Mouse (Mus musculus): ENCODE measurements around the gene Olfr1344.
"Not testable (repeated sequence)": the region's sequence is repeated elsewhere in the genome, so short reads cannot be mapped to it uniquely, and the experiment has no call there.

Olfr1344 gene

DNA sequence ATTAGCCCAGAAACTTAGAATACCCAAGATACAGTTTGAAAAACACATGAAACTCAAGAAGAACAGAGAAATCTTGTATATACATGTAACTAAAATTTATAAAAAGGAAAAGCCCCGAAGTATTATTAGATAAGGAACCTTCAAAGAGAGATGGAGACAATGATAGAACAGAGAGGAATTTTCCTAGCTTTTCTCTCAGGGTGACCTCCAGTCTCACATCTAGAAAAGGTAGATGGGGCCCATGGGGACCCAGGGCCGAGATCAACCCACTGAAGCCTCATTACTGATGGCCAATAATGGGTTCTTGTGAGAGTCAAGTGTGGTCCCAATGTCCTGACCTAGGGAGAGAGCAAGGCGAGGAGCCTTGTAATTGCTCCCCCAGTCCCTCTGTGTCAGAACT is at the start of gene Olfr1344:
Olfr1344 (plus strand) TSS at position 301 of the 400 bp plus-strand sequence.
- in situ Hi-C loops (cut with MboI, MseI) = loop anchor here (10.0 kb wide), 1 partner anchor 486 kb away; no protein-coding TSS in a partner anchor

DNA sequence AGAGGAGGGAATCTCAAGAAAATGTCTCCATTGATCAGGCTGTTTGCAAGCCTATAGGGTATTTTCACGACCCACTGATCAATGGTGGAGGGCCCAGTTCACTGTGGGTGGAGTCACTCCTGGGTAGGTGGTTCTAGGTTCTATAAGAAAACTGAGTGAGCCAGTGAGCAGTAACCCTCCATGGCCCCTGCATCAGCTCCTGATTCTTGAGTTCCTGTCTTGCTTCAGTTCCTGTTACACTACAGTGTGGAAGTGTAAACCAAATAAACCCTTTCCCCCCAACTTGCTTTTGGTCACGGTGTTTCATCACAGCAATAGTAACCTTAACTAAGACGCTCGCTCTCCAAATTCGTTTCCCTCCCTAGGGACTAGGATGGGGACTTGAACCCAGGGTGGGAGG is 49.5 kb upstream of the Olfr1344 start:
- in situ Hi-C loops (cut with MboI, MseI) = loop anchor here (10.0 to 25.0 kb wide), 3 partner anchors 104 to 1877 kb away; partner anchors contain the start of genes Ppp1r12c, Tnni3, Tnnt1 and Zfp667

DNA sequence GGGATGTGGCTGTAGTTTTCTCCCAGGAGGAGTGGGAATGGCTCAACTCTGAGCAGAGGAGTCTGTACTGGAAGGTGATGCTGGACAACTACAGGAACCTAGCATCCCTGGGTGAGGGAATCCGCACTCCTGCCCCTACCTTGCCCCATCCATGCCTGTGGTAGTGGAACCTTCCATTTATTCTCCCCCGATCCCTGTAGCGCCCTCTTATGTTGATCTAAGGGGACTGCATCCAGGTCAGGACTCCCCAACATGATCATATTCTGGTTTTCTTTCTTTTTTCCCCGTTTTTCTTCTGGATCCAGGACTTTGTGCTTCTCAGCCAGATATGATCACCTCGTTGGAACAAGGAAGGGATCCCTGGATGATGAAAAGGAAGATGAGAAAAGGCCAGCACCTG is 49.0 kb upstream of the Olfr1344 start:
- in situ Hi-C loops (cut with MboI, MseI) = loop anchor here (10.0 to 25.0 kb wide), 3 partner anchors 105 to 1877 kb away; partner anchors contain the start of genes Ppp1r12c, Tnni3, Tnnt1 and Zfp667

DNA sequence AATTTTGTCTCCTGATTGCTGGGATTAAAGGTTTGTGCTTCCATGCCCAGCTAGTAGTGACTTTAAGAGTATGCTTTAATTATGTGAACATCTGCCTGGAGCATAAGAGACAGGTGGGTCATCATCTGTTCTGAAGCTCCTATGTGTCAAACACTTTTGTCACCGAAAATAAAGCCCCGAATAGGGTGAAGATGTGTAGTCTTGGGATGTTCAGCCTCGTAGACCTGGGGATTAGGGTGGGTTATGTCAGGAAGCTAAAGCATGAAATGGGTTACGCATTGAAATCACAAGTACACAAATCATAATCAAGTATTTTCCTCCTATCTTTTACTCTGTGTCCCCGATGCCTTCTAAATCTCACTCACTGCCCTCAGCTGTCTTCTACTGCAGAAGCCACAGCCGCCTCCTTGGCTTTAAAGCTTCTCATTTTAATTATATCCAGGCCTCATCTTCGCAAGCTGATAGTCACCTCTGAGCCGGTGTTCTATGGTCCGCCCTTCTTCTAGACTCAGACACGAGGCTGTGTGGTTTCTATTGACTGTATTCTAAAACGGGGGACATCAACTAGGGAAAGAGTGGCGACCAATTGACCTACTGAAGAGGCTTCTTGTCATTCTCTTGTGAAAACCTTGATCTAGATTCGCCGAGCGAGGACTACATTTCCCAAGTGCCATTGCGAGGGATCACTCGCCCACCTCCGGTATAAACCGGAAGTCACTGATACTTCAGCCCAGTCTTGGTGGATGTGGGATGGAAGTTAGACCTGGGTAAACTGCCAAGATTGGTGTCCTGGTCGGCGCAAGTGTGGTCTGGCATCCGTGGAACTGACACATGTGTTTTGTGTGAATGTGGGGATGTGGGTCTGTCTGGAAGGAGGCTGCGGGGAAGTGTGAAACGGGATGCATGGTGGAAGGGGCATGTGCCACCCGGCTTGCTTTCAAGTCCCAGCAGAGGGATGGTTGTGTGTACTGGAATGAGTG is 40.2 kb upstream of the Olfr1344 start, which contains the start of gene Smim17:
Smim17 (plus strand) TSS at position 720 of the 980 bp plus-strand sequence.
- in situ Hi-C loops (cut with MboI, MseI) = loop anchor here (25.0 kb wide), 1 partner anchor 1886 kb away; the partner anchor contains the start of genes Ppp1r12c, Tnni3 and Tnnt1

DNA sequence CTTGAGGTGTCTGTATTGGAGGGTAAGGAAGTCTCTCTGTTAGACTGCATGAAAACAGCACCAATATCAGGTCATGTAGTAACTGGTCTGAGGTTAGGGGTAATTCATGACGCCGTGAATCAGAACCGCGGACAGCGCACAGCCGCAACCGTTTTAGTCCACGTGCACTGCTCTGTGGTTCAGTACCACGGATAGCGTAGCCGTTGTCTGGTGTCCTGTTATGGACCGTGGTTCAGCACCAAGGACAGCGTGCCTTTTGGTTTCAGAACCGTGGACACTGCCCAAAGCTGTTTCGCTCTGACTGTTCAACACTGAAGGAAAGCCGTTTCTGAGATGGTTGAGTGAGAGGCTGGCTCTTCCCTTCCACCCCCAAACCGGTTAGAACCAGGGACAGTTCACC is 28.4 kb upstream of the Olfr1344 start, which contains the start of gene Gm20715:
Gm20715 (plus strand) TSS at position 235 of the 400 bp plus-strand sequence.
- in situ Hi-C loops (cut with MboI, MseI) = no loop called here

DNA sequence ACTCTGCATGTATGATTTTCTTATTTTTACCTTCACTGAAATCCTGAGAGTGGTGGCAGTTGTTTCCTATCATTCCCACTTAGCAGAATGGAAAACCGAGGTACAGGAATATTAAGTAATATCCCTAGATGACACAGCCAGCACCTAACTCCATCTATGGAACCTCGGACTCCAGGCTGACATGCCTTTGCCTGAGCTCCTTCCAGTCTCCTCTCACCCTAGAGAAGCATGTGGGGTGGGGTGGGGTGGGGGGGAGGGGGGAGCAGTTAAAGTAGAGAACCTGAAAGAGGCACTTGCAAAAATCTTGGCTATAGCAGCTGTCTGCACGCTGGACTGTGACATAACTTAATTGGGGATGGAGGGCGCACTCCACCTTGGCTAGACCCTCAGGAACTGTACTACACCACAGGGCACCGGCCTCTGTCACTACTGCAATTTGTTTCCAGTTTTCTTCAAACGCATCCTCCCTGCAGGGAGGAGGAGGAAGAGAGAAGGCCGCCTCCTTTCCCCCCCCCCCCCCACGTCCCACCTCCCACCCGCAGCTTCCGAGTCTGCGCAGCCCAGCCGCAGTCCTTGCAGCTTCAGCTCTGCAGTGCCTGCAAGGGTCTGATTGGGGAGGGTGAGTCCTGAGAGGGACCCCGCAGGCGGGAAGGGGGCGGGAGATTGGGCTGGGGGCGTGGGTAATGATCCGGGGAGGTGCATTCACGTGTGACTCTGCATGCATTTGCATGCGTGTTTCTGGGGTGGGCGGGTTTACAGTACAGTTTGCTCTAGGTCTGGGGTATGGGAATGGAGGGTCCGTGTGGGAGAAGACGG is 23.7 kb upstream of the Olfr1344 start:
- in situ Hi-C loops (cut with MboI, MseI) = loop anchor here (5.0 kb wide), 1 partner anchor 58 kb away; no protein-coding TSS in a partner anchor

DNA sequence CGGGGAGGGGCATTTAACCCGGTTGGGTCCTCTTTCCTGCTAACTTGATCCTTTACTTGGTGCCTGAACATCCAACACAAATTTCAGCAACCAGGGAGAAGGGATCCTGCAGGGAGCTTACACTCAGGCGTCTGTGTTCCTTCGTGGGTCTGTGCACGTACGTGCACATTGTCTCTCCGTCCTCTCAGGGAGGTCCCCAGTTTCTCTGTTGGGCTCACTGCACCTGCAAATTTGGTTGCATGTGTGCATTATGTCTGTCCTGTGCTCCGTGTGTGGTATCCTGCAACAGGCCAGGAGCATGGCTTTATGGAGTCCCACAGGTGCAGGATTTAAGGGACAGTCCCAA is 23.1 kb upstream of the Olfr1344 start:
- in situ Hi-C loops (cut with MboI, MseI) = loop anchor here (5.0 kb wide), 1 partner anchor 58 kb away; no protein-coding TSS in a partner anchor

DNA sequence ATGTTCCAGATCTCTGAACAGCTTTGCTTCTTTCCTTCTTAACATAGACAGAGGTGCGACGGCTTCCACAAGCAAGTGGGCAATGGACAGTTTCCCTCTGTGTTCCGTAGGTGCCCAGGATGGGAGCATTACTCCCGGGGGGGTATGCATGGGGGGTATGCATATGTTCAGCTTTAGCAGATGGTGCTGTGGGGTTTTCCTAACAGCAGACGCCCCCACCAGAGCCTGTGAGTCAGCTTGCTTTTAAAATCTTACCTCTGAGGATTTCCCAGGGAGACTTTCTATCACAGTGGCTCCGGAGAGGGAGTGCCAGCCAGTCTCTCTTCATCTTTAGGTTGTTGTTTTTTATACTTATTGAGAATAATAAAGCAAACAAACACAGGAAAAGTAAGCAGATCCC is 18.6 kb upstream of the Olfr1344 start:
- in situ Hi-C loops (cut with MboI, MseI) = loop anchor here (5.0 kb wide), 1 partner anchor 63 kb away; no protein-coding TSS in a partner anchor

DNA sequence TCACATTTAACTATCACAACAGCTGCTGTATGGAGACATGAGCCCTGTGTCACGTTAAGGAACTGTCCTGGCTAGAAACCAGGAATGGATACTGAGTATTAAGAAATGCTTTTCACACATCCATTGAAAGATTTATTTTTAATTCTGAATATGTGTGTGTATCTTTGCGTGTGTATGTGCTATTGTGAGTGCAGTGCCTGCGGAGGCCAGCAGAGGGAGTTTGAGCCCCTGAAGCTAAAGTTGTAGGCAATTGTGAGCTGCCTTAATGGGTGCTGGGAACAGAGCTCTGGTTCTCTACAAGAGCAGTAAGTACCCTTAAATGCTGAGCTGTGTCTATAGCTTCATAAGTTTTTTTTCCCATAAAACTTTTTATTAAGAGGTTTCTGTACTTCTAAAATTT is 9.1 kb upstream of the Olfr1344 start:
- in situ Hi-C loops (cut with MboI, MseI) = no loop called here

DNA sequence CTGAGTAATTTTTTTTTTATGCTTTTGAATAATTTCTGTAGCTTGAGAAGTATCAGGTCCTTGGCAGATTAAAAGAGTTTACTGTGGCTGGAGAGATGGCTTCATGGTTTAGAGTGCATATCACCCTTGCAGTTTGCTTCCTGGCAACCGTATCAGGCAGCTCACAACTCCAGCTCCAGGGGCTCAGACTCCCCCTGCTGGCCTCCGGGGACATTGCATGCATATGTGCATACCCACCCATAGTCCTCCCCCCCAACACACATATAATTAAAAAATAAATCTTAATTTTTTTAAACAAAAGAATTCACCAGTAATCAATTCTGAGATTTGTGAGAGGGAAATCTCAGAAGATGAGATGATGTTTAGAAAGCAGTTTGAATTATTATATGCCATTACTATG is 8.1 kb upstream of the Olfr1344 start:
- in situ Hi-C loops (cut with MboI, MseI) = loop anchor here (10.0 kb wide), 1 partner anchor 494 kb away; no protein-coding TSS in a partner anchor

DNA sequence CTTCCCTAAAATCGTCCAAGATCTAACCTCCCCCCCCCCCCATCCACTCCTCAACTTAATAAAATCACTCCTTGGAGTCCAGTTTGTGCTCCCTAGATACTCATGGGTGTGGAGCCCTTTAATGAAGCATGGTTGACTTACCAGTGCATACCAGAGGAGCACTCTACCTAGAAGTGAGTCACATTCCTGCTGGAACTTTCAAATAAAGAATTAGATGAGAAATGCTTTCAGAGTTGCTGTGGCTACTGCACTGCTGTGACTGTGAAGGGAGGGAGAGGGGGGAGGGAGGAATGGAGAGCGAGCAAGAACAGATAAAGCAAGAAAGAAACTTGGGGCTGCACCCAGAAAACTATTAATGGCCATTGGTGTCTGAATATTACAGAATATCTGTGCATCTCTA is 2.7 kb downstream of the Olfr1344 start:
- in situ Hi-C loops (cut with MboI, MseI) = no loop called here

DNA sequence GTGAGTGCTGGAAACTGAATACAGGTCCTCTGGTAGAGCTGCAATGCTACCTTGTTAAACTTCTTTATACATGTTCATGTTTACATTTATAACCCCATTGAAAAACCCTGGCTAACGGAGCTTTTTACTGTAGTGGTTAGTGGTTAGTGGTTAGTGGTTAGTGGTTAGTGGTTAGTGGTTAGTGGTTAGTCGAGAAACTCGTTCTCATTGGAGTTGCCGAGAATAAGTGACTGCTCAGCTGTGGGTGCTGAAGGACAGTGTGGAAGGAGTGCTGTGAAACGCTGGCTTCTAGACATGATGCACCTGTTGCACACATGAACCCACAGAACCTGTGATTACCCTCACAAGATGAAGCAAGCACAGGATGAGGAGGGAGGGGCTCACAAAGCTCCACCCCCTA is 9.3 kb downstream of the Olfr1344 start:
- in situ Hi-C loops (cut with MboI, MseI) = no loop called here

DNA sequence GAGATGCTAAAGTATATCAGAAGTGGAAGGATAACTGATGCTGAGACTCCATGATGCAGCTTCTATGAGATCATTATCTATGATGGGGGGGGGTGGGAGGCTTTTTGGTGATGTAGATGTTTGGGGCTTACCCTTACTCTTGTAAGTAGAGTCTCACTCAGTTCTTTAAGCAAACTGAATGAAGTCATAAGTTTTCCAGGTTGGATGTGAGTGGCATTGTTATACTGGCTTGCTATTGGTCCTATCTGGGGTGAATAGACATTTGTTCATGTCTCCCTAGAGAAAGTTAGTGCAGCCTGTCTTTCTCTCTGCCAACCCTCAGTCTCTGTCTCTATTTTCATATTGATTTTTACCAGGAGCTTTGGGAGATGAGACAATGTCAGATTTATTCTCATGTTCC is 17.4 kb downstream of the Olfr1344 start, which contains the start of gene Olfr1336:
Olfr1336 (plus strand) TSS at position 301 of the 400 bp plus-strand sequence.
- in situ Hi-C loops (cut with MboI, MseI) = no loop called here

DNA sequence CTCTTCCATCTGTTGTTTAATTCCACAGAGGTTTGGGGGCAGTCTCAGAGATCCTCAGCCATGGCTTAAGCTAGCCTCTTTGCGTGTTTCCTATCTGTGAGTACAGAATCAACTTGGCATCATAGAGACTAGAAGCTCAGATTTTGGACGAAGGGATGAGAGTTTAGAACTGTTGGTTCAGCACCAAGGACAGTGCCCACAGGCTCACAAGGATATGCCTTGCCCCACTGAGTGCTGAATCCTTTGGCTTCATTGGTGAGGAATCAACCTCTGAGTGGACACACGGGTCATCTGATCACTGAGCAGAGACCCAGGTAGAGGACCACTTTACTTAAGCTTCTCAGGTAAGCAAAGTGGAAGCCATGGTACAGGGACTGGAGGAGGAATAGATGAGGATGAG is 17.9 kb downstream of the Olfr1344 start:
- in situ Hi-C loops (cut with MboI, MseI) = no loop called here

DNA sequence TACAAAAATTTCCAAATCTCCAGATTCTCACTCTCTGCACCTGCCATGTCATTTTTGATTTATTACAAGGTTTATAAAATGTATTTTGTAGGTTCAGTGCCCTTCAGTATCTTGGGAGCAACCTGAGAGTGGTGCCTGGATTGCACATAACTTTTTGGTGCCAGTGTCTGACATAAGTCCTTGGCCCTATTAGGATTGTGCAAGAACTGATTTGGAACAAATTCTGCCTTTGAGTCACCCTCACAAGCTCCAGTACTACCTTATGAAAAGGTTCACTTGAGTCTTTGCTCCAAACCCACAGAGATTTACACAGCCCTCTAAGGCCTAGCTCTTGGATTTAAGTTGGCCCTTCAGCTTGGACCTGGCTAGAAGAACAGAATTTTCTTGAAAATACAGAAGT is 28.5 kb downstream of the Olfr1344 start, which contains the start of gene Olfr1346:
Olfr1346 (plus strand) TSS at position 151 of the 400 bp plus-strand sequence.
- in situ Hi-C loops (cut with MboI, MseI) = no loop called here

DNA sequence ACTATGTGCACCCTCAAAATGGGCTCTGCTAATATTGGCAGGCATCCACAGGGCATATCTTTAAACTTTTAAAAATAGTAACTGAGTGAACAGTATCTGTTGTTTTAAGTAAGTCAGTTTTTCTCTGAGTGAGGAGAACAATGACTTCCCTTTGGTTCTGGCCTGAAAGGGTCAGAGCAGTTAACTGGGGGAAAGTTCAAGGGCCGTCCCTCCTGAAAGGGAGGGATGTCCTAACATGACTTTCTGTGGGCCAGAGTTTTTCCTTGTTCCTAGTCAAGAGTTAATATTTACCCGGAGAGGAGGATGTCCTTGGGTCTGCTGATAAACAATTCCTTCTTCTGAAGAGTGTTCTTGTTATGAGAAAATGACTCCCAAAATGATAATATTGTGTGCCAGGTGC is 39.1 kb downstream of the Olfr1344 start:
- in situ Hi-C loops (cut with MboI, MseI) = not testable (repeated sequence)

DNA sequence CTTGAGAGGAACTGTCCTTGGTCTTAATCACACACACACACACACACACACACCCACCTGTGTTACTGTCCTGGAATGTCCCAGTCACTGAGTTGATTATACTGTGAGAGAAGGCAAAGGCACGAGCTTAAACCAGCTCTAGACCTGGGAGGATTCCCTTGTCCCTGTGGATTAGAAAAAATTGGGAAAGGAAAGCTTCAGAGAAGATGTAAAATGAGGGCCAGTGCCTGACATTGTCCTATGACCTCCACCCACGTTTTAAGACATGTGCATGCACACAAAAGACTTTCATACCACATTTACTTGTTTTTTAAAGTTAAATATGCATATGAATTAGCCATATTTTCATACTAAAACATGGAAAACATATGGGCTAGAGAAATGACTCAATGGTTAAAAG is 48.4 kb downstream of the Olfr1344 start, which contains the start of gene Olfr5:
Olfr5 (minus strand) TSS at position 101 of the 400 bp plus-strand sequence.
- in situ Hi-C loops (cut with MboI, MseI) = no loop called here
